Mouse (Mus musculus): ENCODE measurements around the gene Rtn4rl1.
"Not testable (repeated sequence)": the region's sequence is repeated elsewhere in the genome, so short reads cannot be mapped to it uniquely, and the experiment has no call there.

Rtn4rl1 gene

DNA sequence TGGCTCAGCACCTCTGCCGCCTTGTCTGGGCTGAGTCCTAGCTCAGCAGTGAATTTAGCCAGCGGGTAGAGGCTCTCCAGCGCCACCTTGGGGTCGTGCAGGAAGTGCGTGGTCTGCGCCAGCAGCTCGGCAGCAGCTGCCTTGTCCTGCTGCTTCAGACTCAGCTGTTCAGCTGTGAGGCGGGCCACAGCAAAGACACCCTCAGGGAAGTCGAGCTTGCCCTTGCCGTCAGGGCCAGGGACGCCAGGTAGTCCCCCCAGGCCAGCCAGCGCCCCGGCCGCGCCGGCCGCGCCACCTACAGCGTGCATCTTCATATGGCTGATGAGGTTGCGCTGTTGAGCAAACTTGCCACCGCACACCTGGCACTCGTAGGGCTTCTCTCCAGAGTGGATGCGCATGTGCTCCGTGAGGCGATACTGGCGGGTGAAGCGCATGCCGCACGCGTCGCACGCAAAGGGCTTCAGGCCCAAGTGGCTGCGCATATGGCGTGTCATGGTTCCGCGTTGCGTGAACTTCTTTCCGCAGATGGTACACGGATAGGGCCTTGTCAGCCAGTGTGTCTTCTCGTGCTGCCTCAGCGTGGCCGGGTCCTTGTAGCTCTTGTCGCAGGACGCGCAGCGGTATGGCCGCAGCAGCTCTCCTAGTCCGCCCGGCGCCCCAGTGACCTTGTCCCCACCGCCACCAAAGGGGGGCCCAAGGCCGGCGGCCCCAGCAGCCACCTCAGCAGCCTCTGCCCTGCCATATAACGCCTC is 28.0 kb upstream of the Rtn4rl1 start:
- DNase-seq (ENCODE audit: low read depth), result peak; percentile 90

DNA sequence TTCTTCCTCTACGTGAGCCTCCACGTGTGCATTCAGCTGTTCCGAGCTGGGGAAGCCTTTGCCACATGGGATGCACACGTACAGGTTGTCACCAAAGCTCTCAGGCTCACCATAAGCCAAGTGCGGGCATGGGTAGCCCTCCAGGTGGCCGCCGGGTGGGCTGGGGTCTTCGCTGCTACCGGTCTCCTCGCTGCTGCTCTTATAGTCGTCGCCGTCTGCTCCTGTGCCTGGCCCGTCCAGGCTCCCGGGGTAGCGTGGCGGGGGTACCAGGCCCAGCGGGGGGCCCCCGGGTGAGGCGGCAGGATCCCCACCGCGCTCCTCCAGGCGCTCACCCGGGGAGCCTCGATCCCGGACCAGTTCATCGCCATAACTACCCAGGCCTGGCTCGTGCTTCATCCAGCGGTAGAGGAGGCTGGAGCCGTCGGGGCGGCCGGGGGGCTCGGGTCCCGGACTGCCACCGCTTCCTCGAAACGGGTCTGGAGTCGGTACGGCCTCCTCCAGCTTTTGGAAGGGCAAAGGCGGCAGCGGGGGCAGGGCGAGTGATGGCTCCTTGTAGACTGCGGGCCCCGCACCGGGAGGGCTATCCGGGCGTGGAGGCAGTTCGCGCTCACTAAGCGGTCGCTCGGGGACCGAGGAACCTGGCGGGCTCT is 27.3 kb upstream of the Rtn4rl1 start:
- no peak for DNase-seq (ENCODE audit: low read depth)

DNA sequence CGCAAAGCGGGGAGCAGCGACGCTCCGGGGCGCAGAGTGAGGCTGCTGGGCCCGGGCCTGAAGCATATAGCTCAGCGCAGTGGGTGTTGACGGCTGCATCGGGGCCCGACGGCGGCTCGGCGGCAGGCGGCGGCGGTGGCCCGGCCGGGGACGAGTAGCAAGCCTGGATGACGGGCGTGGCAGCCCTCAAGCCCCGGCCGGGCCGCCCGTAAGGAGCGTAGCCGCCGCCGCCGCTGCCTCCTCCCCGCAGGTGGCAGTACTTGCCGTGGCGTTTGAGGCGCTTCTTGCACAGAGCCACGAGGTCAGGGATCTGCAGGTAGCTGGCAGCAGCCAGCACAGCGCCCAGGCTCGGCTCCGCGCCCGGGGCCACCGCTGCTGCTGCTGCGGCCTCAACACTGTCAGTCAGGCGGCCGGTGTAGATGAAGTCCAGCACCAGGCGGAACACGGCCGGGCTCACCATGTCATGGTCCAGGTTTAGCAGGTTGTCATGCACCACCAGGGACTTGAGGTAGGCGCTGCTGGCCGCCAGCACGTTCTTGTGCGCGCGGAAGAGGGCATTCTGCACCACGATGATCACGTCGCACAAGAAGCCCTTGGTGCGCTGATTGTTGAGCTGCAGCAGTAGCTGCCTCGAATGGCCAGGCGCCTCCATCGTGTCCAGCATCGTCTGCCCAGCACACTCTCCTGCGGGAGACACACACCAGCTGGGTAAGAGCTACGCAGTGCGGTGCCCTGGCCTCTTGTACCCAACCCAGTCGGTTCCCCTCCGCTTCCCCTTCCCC is 26.5 kb upstream of the Rtn4rl1 start:
- peak; percentile 74 for DNase-seq (ENCODE audit: low read depth)

DNA sequence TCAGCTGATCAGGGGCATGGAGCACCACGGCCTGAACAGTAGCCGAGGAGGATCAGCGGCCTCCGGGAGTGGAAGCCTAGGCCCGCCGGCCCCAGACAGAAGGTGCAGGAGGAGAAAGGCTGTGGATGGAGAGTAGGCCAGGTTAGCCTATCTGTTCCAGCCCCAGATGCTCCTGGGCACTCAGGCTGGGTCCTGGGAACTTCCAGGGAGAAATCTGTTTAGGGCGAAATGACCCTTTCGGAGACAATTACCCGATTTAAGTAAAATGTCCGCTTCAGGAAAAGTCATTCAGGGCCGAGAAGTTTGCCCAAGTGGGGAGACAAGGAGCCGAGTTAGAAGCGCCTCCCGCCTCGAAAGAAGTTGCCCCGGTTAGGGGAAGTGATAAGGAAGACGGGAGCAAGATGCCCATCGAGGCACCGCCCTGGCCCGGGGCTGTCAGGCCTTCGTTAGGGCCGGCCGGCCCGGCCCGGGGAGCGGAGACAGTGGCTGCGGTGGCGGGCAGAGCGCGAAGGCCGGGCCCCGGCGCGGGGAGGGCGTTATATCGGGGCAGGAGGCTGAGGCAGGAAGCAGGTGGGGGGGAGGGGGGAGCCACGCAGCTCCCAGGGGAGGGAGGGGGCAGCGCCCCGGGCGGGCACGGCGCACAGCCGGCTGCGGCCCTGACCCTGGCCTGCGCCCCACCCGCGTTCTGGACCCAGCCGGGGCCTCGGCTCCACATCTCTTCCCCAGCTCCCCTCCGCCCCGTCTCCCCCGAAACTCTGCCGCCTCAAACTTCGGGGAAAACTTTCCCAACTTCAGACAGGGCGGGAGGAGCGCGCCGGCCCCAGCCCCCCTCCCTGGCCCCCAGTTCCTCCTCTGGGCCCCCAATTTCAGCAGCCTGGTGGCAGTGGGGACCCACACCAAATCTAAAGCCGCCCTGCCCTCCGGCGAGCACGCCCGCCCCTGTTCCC is 25.7 kb upstream of the Rtn4rl1 start:
- DNase-seq (ENCODE audit: low read depth), result peak; percentile 57

DNA sequence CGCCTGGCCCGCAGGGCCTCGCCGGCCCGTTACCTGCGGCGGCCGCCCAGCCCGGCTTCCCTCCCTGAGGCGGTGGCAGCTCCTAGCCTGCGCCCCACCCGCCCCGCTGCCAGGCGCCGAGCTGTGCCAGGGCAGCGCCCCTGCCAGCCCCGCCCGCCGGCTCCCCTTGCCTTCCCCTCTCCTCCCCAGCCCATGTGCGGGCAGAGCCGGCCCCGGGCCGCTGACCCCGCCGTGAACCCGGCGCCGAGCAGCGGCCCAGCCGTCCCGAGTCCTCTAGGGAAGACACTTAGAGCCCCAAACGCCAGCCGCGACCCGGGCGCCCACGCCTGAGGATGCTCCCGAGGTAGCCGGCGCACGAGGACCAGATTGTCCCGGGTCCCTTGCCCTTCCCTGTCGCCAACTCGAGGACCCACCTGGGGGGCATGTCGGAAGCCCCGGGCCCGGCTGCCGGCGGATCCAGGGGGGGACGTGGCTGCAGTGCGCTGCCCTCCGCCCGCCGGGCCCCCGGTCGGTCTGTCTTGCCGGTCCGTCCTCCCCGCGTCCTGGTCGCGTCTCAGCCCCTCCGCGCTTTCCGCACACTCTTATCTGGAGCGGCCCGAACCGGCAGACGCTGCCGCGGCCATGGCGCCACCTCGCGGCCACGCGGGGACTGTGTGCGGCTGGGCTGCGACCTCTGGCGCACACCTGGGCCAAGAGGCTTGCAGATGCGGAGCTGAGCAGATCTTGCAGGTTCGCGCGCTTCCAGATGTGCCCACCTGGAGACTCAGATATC is 24.8 kb upstream of the Rtn4rl1 start:
- peak; percentile 91 for DNase-seq (ENCODE audit: low read depth)

DNA sequence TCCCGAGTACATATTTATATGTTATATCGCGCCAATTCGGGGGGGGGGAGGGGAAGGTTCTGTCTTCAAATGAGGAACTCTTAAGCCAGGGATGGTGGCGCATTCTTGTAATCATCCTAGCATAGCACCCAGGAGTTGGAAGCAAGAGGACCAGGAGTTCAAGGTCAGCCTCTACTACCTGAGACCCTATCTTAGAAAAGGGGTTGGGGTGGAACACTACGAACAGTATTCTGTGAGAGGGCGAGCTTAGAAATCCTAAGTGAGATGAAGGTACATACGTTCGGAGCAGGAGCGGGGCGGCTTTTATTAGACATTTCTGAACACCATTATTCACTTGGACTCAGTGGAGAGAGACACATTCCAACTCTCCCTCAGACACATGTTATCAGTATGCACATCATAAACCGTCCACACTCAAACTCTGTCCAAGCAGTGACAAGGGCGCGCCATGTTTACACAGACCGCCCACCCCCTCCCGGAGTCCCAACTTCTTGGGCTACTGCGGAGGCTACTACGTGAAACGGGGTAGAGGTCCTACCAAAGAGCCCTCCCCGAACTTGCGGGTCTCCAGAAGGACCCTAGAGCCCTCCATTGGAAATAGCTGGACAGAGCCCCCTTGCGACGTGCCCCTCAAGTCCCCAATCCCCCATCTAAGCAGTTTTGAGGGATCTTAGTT is 24.0 kb upstream of the Rtn4rl1 start, which contains the start of gene Hic1:
TSS of gene Hic1 (minus strand) at position 115 of the 676 bp plus-strand sequence.
- DNase-seq (ENCODE audit: low read depth), result no peak

DNA sequence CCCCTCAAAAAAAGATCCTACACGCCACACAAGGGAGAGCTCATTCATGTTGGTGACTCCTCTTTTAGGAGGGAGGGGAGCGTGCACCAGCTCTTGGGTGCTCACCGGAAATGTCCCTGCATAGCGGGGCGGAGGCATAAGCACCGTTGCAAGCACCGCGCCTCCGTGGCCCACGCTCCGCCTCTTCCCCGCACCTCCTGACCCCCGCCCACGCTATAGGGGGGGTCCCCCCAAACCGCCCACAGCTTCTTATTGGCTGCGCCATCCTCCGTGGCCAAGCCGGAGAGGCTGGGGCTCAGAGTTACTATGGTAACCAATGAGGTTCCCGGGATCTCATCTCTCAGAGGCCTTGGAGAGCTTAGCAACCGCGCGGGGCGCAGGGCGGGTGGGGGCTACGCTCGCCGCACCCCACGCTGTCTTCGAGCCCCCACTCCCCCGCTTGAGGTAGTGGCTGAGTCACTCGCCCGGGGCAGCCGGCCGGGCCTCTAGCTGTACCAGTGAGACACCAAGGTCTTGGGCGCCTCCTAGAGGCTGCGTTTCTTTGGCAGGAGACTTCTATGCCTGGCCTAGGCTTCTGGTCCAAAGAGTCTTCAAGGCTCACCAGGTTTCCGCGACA is 23.3 kb upstream of the Rtn4rl1 start:
- peak; percentile 93 for DNase-seq (ENCODE audit: low read depth)

DNA sequence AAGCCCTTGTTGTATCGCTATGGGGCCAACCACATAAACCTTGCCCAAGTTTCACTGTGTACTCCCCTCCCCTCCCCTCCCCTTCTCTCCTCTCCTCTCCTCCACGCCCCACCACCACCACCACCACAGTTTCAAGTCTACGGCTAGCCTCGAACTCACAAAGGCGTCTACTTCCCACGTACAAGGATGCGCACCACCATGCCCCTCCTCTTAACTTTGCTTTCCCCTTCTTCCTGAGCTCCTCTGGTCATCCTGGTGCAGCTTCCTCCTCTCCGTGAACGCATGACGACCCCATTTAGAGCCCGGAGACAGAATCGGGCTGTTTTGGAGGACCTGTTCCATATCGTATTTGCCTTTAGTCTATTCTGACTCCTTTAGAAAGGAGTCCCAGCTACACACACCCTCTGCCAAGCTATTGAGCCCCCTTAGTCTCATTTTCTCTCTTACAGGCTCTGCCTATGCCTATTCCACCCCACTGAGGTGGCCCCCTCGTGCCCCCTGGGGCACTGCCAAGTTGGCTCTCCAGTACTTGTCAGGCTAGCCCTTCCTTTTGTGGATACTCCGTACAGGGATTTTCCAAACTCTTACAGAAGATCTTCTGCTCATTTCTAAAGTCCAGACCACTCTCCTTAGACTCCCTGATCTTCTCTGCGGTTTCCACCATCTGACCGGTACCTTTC is 22.3 kb upstream of the Rtn4rl1 start:
- peak; percentile 43 for DNase-seq (ENCODE audit: low read depth)

DNA sequence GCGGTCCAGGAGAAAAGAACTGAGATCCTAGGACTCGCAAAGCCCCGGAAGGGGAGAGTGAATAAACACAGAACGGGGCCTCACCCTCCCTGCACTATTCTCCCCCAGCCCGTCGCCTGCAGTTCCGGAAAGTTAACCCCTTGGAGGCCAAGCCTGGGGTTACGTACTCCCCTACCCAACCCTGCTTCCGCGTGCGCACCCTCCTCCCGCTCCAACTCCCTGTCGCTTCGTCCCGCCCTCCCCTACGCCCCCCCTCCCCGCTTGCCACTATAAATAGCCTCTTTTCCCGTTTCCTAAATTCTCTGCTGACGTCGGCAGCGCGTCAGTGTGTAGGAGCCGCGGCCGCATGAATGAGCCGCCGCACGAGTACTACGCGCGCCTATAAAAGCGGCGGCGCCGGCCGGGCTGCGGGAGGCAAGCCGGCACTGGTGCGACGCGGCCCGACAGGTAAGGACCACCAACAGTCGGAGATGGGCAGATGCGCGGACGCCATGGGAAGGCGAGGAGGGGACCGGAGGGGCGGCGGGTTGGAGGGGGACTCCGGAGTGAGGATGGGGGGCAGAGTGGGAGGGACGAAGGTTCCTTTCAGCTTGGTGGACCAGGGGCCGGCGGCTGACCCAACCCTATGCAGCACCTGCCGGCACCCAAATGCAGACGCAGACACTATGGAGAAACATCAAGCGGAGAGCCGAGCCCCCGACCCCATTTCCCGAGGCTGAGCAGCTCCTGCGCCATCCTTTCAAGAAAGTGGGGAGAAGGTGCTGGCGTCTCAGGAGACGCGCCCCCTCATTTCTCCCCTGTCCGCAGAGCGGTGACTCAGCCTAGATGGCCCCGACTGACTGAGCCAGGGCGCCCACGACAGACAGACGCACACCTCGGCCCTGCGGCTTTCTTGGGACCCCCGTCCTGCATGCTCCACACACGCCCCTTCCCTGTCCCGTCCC is 21.2 kb upstream of the Rtn4rl1 start:
- peak; percentile 69 for DNase-seq (ENCODE audit: low read depth)

DNA sequence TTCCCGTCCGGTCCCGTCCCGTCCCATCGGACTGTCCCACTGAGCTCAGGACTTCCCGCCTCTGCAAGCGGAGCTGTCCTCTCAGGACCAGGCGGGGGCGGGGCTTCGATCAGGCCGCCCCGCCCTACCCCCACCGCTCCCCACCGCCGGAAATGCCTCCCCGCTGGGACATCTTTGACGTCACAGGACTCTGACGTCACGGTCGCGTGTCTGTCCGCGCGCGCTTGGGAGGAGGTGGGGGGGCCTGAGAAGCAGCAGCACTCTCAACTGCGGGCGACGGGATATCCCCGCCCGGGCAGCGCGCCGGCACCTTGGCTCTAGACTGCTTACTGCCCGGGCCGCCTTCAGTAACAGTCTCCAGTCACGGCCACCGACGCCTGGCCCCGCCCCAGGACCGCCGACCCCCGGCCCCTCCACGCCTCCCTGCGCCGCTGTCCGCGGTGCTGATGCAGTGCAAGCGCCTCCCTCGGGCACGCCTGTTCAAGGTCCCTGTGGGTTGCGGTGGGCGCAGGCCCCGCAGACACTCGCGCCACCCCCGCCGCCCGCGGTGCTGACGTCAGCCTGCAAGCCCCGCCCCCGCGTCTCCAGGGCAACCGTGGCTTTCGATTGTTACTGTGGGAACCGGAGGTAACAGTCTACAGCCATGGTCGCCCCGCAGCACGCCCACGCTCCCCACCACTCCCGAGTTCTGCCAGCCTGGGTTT is 20.3 kb upstream of the Rtn4rl1 start:
- peak; percentile 97 for DNase-seq (ENCODE audit: low read depth)

DNA sequence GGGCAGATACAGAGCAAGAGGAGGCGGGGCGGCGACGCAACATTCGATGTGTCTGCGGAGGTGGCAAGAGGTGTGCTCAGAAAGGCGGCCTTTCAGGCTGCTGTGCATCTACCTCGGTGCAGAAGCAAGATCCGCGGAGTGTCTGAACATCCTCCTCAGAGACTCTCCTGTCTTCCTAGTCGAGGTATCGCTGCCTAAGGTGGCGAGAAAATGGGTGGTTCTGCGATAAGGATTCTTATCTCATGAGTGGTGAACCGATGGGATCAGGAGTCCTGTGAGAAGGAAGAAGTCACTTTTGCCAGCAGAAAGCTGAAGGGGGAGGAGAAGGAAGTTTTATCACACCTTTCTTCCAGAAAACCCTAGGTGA is 19.8 kb upstream of the Rtn4rl1 start:
- no peak for DNase-seq (ENCODE audit: low read depth)

DNA sequence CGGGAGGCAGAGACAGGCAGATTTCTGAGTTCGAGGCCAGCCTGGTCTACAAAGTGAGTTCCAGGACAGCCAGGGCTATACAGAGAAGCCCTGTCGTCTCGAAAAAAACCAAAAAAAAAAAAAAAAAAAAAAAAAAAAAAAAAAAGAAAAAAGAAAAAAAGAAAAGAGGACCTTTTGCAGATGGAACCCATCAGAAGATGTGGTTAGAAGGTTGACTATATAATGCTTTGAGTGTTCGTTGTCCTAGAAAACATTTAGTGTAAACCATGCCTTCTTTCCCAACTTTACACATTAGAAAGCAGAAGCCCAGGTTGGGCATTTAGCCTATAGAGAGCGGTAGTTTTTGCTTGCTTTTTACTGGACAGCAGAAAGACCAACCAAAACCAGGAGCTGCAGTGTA is 19.0 kb upstream of the Rtn4rl1 start:
- DNase-seq (ENCODE audit: low read depth), result not testable (repeated sequence)

DNA sequence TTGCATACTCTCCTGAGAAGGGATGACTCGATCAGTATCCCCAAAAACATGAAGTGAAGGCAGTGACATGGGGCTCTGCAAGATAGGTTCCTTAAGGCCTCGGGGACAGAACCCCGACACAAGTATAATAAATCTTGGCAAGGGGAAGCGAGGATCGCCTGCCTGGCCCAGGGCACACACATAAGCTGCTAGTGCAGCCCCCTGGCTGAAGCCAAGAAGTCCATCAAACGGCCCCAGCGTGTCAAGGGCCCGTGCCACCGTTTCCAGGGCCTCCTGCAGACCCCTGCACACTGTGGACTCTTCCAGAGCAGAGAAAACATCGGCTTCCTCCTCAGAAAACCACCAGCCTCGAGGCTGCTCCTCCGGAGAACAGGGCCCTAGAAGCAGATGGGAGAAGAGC is 15.6 kb upstream of the Rtn4rl1 start:
- peak; percentile 36 for DNase-seq (ENCODE audit: low read depth)

DNA sequence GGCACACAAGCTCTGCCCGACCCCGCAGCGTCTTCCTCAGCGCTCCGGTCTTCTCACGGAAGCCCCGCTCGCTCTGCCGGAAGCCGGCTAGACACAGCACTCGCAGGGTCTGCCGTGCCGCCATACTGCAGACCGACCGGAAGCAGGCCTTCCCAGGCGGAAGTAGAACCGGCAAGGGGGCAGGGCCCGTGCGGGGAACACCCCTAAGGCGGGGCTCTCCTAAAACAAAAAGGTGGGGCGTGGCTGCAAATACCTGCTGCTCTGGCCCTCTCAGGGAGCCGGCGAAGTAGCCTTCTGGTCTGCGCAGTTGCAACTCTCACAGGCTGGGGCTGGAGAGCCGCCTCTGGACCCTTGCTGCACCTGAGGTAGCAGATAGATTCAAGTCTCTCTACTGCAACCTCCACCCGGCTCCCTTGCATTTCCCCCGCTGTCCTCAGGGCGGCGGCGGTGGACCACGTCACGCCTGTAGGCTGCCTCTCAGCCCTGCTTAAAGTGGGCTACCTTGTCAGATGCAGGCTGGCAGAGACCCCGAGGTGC is 14.8 kb upstream of the Rtn4rl1 start, which contains the start of gene Ovca2:
TSS of gene Ovca2 (minus strand) at position 164 of the 537 bp plus-strand sequence.
- peak; percentile 95 for DNase-seq (ENCODE audit: low read depth)

DNA sequence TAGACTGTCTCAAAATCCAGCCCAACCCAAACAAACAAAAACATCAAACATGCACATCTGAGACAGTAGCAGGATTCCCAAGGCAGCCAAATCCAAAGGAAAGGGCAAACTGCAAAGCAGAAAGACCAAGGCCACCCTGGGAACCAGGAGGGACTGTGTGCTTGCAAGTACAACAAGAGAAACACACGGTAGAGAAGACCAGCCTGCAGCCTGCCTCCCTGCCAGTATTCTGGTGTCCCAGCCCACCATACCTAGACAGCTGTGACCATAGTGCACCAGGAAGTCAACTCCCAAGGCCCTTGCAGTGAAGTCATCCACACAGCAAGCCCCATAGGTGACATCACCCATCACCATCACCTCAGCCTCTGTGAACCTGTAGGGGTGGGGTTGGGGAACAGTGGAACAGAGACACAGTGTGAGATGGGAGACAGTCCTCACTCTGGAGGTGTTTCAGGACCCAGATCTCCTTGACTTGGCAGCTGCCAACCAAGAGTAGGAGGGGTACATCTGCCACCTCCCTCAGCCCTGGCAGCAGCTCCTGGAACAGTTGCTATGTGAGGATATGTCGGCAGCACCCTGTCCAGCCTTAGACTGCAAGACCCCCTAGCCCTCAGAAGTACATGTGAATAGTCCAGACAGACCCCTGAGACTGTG is 9.5 kb upstream of the Rtn4rl1 start:
- DNase-seq (ENCODE audit: low read depth), result no peak

DNA sequence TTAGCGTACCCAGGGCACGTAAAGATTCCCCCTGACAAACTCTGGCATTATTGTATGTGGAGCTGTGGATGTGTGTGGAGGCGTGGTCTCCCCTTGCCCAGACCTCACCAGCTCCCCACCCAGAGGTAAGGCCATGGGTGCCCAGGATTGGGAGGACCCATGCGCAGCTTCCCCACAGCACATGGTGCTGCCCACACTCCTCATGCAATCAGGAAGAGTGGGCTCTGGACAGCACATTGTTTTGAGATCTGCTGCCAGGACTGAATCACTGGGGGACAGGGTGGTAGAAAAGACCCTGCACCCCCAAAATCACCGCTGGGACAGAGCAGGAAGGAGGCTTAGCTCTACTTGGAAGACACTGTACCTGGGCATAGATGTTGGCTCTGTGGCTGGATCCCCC is 9.0 kb upstream of the Rtn4rl1 start:
- no peak for DNase-seq (ENCODE audit: low read depth)

DNA sequence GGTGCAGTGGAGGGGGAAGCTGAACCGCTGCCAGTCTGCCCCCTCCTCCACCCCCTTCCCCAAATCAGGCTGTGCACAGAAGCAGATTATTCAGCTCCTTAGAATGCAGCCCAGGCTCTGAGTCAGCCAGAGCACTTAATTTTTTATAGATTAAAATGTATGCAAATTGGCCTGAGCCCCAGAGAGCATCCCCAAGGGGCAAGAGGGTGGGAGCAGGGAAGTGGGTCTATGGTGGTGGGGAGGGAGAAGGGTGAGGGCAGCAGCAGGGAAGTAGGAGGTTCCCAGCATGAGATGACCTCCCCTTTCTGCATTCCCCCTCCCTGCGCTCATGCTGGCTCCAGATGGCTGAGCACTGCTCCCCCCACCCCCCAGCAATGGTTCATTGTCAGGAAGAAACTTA is 8.6 kb upstream of the Rtn4rl1 start:
- DNase-seq (ENCODE audit: low read depth), result no peak
